Mouse (Mus musculus) thymus, adult 2 months (tissue): ENCODE data around the gene Hspb8.

ENCODE experiments used
- CTCF ChIP-seq: fragments of 200-500 bp; IDR thresholded peaks from 2 replicates; pipeline ENCODE4 v1.5.1; 2012; ENCODE audit warnings: mild to moderate bottlenecking, control low read depth, low read length, moderate library complexity, borderline replicate concordance; ENCODE audit not compliant: control insufficient read depth, poor library complexity, insufficient read depth; ENCODE audit errors: extremely low read depth
- POLR2A ChIP-seq: fragments of 200-500 bp; IDR thresholded peaks from 2 replicates; pipeline ENCODE4 v1.6.1; 2012; ENCODE audit warnings: mild to moderate bottlenecking, low read length, control low read depth, moderate library complexity; ENCODE audit not compliant: control insufficient read depth, poor library complexity, insufficient read depth; ENCODE audit errors: extremely low read depth

- TF ChIP-seq CTCF (no peak), POLR2A (no peak)
These were observed 15.3 kb downstream of the Hspb8 start for GRCm38 (mm10) chr5:116407321-116407720.
